Mouse (Mus musculus): Measurements from ENCODE around the gene Lsmem1.
"Not testable (repeated sequence)": the region's sequence is repeated elsewhere in the genome, so short reads cannot be mapped to it uniquely, and the experiment has no call there.

Gene Lsmem1

GRCm38 (mm10) chr12:40214888-40215876 is 15.9 kb upstream of the Lsmem1 start:
- no peak for DNase-seq (ENCODE audit: low read depth, low spot score)

- no peak for DNase-seq (ENCODE audit: low read depth, low spot score)
These were observed 9.8 kb upstream of the Lsmem1 start for GRCm38 (mm10) chr12:40209049-40209448.

- no peak for DNase-seq (ENCODE audit: low read depth, low spot score)
These were observed 8.6 kb upstream of the Lsmem1 start for GRCm38 (mm10) chr12:40207909-40208308.

GRCm38 (mm10) chr12:40202161-40203035 is 3.1 kb upstream of the Lsmem1 start:
- no peak for DNase-seq (ENCODE audit: low read depth, low spot score)

GRCm38 (mm10) chr12:40200484-40201235 is 1.4 kb upstream of the Lsmem1 start:
- no peak for DNase-seq (ENCODE audit: low read depth, low spot score)

GRCm38 (mm10) chr12:40199795-40200402 is 609 bp upstream of the Lsmem1 start:
- DNase-seq (ENCODE audit: low read depth, low spot score): peak; percentile 29

GRCm38 (mm10) chr12:40198427-40198826 is 863 bp downstream of the Lsmem1 start:
- DNase-seq (ENCODE audit: low read depth, low spot score): no peak

GRCm38 (mm10) chr12:40198019-40198418 is 1.3 kb downstream of the Lsmem1 start:
- no peak for DNase-seq (ENCODE audit: low read depth, low spot score)

GRCm38 (mm10) chr12:40197511-40197910 is 1.8 kb downstream of the Lsmem1 start:
- DNase-seq (ENCODE audit: low read depth, low spot score): no peak

- no peak for DNase-seq (ENCODE audit: low read depth, low spot score)
These were observed 13.8 kb downstream of the Lsmem1 start for GRCm38 (mm10) chr12:40185474-40185873.

- DNase-seq (ENCODE audit: low read depth, low spot score): no peak
These were observed 22.2 kb downstream of the Lsmem1 start for GRCm38 (mm10) chr12:40177089-40177488.

- no peak for DNase-seq (ENCODE audit: low read depth, low spot score)
These were observed 23.1 kb downstream of the Lsmem1 start for GRCm38 (mm10) chr12:40176158-40176557.

GRCm38 (mm10) chr12:40175171-40175570 is 24.1 kb downstream of the Lsmem1 start:
- DNase-seq (ENCODE audit: low read depth, low spot score): not testable (repeated sequence)

GRCm38 (mm10) chr12:40171637-40172036 is 27.7 kb downstream of the Lsmem1 start:
- DNase-seq (ENCODE audit: low read depth, low spot score): no peak

- DNase-seq (ENCODE audit: low read depth, low spot score): no peak
These were observed 29.6 kb downstream of the Lsmem1 start for GRCm38 (mm10) chr12:40169675-40170074.

- DNase-seq (ENCODE audit: low read depth, low spot score): peak; percentile 8
These were observed 34.7 kb downstream of the Lsmem1 start for GRCm38 (mm10) chr12:40164621-40165020.

- DNase-seq (ENCODE audit: low read depth, low spot score): no peak
These were observed 38.5 kb downstream of the Lsmem1 start for GRCm38 (mm10) chr12:40160777-40161176.

GRCm38 (mm10) chr12:40154188-40154587 is 45.1 kb downstream of the Lsmem1 start:
- no peak for DNase-seq (ENCODE audit: low read depth, low spot score)

GRCm38 (mm10) chr12:40152353-40153069 is 46.8 kb downstream of the Lsmem1 start:
- no peak for DNase-seq (ENCODE audit: low read depth, low spot score)

- no peak for DNase-seq (ENCODE audit: low read depth, low spot score)
These were observed 52.0 kb downstream of the Lsmem1 start for GRCm38 (mm10) chr12:40147319-40147718.
